Mouse (Mus musculus) cerebellum, adult 11 months (tissue): Measurements from ENCODE around the gene Rps12.

Source experiments
- DNase-seq: peaks from one replicate; pipeline ENCODE4 v3.0.0; 2022

The Rps12 gene

DNA sequence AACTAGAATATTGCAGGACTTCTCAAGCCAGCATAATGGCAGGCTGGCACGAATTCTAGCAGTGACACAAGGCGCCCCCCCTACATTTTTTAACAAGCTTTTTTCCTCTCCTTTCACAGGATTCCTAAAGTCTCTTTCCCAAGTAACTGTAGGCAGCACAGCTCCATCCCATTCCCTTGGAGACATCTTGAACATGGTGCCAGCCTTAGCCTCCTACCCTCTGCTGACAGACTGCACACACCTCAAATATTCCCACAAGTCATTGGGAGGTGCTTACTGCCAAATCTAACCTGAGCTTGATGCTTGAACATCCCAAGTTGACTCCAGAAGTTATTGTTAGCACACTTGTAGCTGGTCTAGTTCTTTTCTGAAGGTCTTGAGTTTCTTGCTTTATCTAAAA is 3.0 kb downstream of the Rps12 start:
- no peak for DNase-seq

DNA sequence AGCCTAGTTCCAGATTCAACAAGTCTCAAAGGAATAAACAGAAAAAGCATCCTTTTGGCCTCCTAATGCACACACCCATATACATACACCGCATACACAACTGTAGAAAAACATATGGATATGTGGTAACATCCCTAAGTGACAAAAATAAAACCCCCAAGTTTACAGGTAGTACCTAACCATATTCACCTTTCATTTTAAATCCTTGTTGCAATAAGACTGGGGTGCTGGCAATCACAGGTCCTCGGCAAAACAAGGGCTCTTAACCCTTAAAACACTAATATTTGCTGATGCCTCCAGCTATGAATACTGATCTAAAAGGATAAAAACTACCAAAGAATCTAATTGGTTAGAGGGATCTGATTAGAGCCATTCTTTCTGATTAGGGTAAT is 3.6 kb downstream of the Rps12 start:
- no peak for DNase-seq

DNA sequence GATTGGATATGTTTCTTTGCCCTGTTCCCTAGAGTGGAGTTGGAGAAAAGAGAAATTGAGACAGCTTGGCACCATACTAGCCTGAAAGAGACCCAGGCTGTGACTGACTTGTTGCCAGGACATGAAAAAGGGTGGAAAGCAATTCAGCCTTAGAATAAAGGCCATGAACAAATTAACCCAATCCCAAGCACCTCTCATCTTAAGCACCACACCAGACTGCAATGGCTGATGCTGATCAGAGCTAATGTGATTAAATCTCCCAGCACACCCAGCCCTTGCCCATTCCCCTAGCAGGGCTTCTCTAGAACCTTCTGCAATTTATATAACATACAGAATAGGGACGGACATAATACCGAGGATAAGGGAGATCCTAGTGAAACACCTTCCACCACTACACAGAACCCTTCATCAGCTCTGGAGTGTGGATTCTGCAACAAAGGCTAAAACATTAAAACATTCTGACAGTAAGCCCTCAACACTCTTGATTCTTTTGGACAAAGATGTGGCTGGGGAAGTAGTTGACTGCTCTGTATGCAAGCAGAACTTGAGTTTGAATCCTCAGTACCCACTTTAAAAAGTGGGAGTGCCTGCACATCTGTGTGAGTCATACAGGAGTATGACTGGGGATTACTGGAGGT is 4.1 kb downstream of the Rps12 start:
- no peak for DNase-seq

DNA sequence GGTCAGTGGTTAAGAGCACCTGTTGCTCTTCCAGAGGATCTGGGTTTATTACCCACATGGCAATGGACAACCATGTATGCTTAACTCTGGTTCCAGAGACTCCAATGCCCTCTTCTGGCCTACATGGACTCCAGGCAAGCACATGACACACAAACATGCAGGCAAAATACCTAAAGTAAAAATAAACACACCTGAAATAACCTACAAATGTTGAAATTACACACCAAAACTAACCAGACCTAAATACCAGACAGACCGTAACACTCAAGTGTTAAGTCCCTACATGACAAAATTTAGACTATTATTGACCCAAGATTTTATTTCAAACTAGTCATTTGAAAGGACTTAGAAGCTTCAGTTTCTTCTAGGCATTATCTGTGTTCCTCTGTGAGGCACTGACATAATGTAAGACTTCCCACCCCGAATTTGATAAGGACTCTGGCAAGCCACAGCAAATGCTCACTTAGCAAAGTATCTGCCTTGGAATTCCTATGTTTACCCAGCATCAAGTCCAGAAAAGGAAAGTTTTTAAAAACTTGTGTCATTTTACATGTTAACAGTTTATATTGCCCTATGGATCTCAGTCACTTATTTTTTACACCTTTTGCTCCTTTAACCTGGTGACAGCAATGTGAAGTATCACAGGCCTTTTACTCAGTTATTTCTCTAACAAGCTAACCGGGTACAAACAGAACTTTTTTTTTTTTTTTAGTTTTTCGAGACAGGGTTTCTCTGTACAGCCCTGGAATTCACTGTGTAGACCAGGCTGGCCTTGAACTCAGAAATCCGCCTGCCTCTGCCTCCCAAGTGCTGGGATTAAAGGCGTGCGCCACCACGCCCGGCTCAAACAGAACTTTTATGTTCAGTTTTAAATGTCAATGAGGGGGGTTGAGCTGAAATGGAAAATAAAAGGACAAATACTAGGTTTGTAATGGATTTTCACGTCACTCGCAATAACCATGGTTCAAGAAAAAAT is 5.0 kb downstream of the Rps12 start:
- no peak for DNase-seq

- no peak for DNase-seq
Measured at GRCm38 (mm10) chr10:23780539-23781275, 6.4 kb downstream of the Rps12 start.

- DNase-seq, result no peak
Measured at GRCm38 (mm10) chr10:23777288-23777945, 9.7 kb downstream of the Rps12 start.

DNA sequence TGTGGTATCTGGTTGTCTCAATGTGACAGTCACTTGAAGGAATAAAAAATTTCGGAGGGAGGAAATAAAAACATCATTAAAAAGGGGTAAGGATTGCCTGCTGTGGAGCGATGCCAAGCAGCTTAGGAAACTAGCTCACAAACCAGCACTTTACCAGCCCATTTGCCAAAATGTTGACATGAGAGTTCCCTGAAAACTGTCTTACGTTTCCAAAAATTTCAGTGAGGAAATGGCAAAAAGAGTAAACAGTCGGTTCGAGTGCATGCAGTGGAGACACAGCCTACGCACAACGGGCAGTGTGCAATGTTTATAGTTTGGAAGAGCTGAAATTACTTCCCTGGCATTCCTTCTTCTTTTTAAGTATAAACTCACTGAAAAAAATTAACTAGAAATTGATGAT is 32.9 kb downstream of the Rps12 start:
- DNase-seq, result no peak
